Mouse (Mus musculus): Measurements from ENCODE around the gene Catsper4.
A peak's percentile ranks its signal among the peaks of the same experiment; 100 is the strongest.

The Catsper4 gene

GRCm38 (mm10) chr4:134245148-134245843 is 18.1 kb upstream of the Catsper4 start, which contains the start of gene Zfp593:
TSS of gene Zfp593 (minus strand) at chr4:134245592.
- no peak for TF ChIP-seq POU5F1 (IDR thresholded peaks at IDR 0.05; ENCODE audit: borderline replicate concordance, low read length)
- peak; percentile 48 for TF ChIP-seq CTCF (conservative IDR thresholded peaks at IDR 0.05; ENCODE audit: low read length)
- no peak for TF ChIP-seq NANOG (IDR thresholded peaks at IDR 0.05; ENCODE audit: borderline replicate concordance, low read length)
- H3K27me3 ChIP-seq (ENCODE audit: insufficient read depth, low read length) = peaks cover 41% of the 10 kb centered on the region
- peaks cover 23% of the 10 kb centered on the region for H3K36me3 ChIP-seq (ENCODE audit: insufficient read depth, low read length)
- no peaks in the 10 kb centered on the region for H3K9me3 ChIP-seq (ENCODE audit: low read length)
- peak within 1 kb of the TSS; percentile 90 for H3K4me3 ChIP-seq (replicated peaks; ENCODE audit: low read length)
- peaks cover 60% of the 10 kb centered on the region for H3K4me1 ChIP-seq (replicated peaks; ENCODE audit: low read depth, low read length)

DNA sequence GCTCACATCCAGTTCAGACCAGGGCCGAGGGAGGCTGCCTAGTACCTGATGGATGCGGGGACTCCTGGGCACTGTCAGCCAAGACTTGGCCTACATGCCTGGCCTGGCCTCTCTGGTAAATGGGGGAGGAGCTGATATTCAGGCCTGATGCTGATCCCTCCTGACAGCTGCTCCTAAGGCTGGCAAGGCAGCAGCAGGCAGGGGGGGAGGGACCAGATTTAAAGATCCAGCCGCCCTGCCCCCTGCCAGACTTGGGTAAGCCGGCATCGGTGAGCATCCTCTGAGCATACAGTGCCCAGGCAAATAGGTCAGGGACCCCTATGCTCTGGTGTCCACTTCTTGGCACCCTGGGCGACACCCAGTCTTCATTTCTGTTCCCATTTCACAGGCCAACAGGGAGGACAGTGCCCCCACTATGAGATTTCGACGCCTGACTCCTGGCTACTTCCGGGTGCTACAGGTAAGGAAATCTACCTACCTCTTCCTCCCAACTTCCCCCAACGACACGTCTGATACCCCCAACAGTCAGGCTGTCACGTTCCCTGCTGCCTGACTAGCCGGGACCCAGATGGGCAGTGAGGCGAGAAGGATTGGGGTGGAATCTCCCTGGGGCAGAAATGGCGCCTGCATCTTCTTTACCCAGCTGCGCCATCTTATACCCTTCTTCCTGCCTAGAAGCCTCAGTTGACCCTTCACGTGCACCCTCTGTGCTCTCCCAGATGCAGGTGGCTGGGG is 16.5 kb upstream of the Catsper4 start, which contains the start of gene E130218I03Rik:
Gene E130218I03Rik (plus strand): TSS at position 147 of the 735 bp plus-strand sequence.
- peaks cover 29% of the 10 kb centered on the region for H3K27me3 ChIP-seq (ENCODE audit: insufficient read depth, low read length)
- peaks cover 49% of the 10 kb centered on the region for H3K4me1 ChIP-seq (replicated peaks; ENCODE audit: low read depth, low read length)
- peaks cover 23% of the 10 kb centered on the region for H3K36me3 ChIP-seq (ENCODE audit: insufficient read depth, low read length)
- H3K4me3 ChIP-seq (replicated peaks; ENCODE audit: low read length) = peak within 1 kb of the TSS; percentile 90
- TF ChIP-seq CTCF (conservative IDR thresholded peaks at IDR 0.05; ENCODE audit: low read length) (no peak), NANOG (IDR thresholded peaks at IDR 0.05; ENCODE audit: borderline replicate concordance, low read length) (no peak), POU5F1 (IDR thresholded peaks at IDR 0.05; ENCODE audit: borderline replicate concordance, low read length) (no peak)
- no peaks in the 10 kb centered on the region for H3K9me3 ChIP-seq (ENCODE audit: low read length)

DNA sequence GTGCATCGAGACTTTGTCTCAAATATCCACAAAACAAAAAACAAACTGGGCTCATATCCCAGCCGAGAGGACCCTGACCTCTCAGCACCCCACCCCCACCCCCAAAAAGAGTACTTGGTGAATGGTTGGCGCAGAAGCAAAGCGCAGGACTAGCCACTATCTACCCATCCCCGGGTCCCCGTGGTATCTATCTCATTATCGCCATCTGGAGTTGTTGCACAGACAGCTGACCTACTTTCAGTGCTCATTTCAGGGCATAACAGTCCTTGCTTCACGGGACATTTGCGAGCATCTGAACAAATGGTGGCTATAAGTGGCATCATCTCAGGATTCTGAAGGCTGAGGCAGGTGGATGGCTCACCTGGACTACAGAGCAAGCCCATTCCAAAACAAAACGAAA is 11.5 kb upstream of the Catsper4 start:
- peaks cover 28% of the 10 kb centered on the region for H3K4me1 ChIP-seq (replicated peaks; ENCODE audit: low read depth, low read length)
- H3K36me3 ChIP-seq (ENCODE audit: insufficient read depth, low read length) = peaks cover 12% of the 10 kb centered on the region
- H3K27me3 ChIP-seq (ENCODE audit: insufficient read depth, low read length) = peaks cover 43% of the 10 kb centered on the region
- TF ChIP-seq POU5F1 (IDR thresholded peaks at IDR 0.05; ENCODE audit: borderline replicate concordance, low read length) (no peak), NANOG (IDR thresholded peaks at IDR 0.05; ENCODE audit: borderline replicate concordance, low read length) (no peak), CTCF (conservative IDR thresholded peaks at IDR 0.05; ENCODE audit: low read length) (no peak)
- H3K9me3 ChIP-seq (ENCODE audit: low read length) = no peaks in the 10 kb centered on the region
- peak overlapping the region; percentile 76 for H3K4me3 ChIP-seq (replicated peaks; ENCODE audit: low read length)

DNA sequence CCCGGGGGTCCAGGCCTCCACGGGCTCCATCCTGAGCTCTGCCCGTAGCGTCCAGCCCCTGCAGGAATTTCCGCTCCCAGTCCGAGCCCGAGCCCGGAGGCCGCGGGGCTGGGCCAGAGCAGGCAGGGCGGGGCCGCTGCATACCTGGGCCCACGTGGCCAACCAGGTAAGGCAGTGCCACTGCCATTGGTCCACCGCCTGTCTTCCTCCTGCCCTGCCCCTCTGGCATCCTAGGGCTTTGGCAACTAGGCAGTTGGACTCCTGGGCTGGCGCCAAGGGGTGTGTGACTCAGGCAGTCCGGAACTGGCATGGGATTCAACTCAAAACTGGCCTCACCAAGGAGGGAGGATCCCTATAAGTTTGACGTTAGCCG is 11.1 kb upstream of the Catsper4 start, which contains the start of gene Cnksr1:
Gene Cnksr1 (minus strand): TSS at position 121 of the 373 bp plus-strand sequence.
- peaks cover 28% of the 10 kb centered on the region for H3K4me1 ChIP-seq (replicated peaks; ENCODE audit: low read depth, low read length)
- TF ChIP-seq POU5F1 (IDR thresholded peaks at IDR 0.05; ENCODE audit: borderline replicate concordance, low read length) = no peak
- TF ChIP-seq CTCF (conservative IDR thresholded peaks at IDR 0.05; ENCODE audit: low read length) = no peak
- TF ChIP-seq NANOG (IDR thresholded peaks at IDR 0.05; ENCODE audit: borderline replicate concordance, low read length) = no peak
- peaks cover 47% of the 10 kb centered on the region for H3K27me3 ChIP-seq (ENCODE audit: insufficient read depth, low read length)
- peaks cover 8% of the 10 kb centered on the region for H3K36me3 ChIP-seq (ENCODE audit: insufficient read depth, low read length)
- H3K9me3 ChIP-seq (ENCODE audit: low read length) = no peaks in the 10 kb centered on the region
- H3K4me3 ChIP-seq (replicated peaks; ENCODE audit: low read length) = peak within 1 kb of the TSS; percentile 76

DNA sequence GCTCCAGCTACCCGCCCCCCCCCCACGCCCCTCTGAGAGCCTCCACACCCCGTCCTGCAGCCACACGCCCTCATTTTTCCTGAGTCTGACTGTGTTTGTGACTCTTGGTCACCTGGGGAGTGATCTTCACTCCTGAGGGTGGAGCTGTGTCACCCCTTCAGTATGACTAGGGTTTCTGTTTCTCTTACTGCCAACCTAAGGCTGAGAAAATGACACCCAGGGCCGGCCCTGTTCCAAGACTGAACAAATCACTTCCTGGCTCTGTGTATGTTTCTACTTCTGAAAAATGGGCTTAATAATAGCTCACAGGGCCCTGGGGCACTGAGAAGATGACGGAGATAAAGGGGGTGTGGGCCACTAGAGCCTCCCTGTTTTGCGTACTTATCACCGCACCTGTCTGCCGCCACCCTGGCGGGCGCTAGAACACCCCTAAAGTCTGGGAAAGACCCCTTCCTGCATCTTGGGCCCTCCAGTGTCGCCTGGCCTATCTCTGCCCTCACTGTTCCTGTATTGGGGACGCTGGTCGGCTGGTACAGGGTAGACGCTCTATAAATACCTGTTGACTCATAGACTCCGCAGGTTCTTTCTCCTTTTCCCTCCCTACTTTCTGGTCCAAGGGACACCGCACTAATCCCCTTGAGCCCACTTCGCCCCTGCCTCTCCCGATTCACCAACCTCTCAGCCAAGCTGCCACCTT is 10.5 kb upstream of the Catsper4 start:
- no peaks in the 10 kb centered on the region for H3K9me3 ChIP-seq (ENCODE audit: low read length)
- peaks cover 52% of the 10 kb centered on the region for H3K27me3 ChIP-seq (ENCODE audit: insufficient read depth, low read length)
- TF ChIP-seq CTCF (conservative IDR thresholded peaks at IDR 0.05; ENCODE audit: low read length) = no peak
- H3K4me1 ChIP-seq (replicated peaks; ENCODE audit: low read depth, low read length) = peaks cover 28% of the 10 kb centered on the region
- peak overlapping the region; percentile 76 for H3K4me3 ChIP-seq (replicated peaks; ENCODE audit: low read length)
- H3K36me3 ChIP-seq (ENCODE audit: insufficient read depth, low read length) = peaks cover 3% of the 10 kb centered on the region; the same call in 1 of the 2 replicates

DNA sequence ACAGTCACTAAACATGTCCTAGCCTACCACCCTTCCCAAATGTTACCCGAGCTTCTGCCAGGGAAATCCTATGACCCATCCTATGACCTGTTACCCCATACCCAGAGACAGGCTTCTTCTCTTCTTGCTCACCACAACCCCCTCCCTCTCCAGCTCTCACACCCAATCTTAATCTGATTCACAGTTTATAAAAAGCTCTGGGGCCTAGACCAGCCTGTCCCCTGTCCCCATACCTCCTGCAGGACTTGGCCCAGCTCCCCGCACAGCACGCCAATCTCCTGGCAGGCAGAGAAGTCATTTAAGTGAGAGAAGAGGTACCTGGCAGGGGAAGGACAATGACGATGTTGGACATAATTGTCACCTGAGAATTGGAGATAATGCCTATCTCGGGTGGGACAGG is 7.7 kb upstream of the Catsper4 start:
- Histone ChIP-seq H3K4me3 (replicated peaks; ENCODE audit: low read length) (no peak overlapping the region), H3K27me3 (ENCODE audit: insufficient read depth, low read length) (peaks cover 73% of the 10 kb centered on the region), H3K36me3 (ENCODE audit: insufficient read depth, low read length) (no peaks in the 10 kb centered on the region), H3K9me3 (ENCODE audit: low read length) (no peaks in the 10 kb centered on the region), H3K4me1 (replicated peaks; ENCODE audit: low read depth, low read length) (peaks cover 47% of the 10 kb centered on the region)
- TF ChIP-seq CTCF (conservative IDR thresholded peaks at IDR 0.05; ENCODE audit: low read length) (no peak), NANOG (IDR thresholded peaks at IDR 0.05; ENCODE audit: borderline replicate concordance, low read length) (no peak), POU5F1 (IDR thresholded peaks at IDR 0.05; ENCODE audit: borderline replicate concordance, low read length) (no peak)

- H3K36me3 ChIP-seq (ENCODE audit: insufficient read depth, low read length) = no peaks in the 10 kb centered on the region
- H3K27me3 ChIP-seq (ENCODE audit: insufficient read depth, low read length) = peaks cover 61% of the 10 kb centered on the region
- no peaks in the 10 kb centered on the region for H3K9me3 ChIP-seq (ENCODE audit: low read length)
- TF ChIP-seq CTCF (conservative IDR thresholded peaks at IDR 0.05; ENCODE audit: low read length) (no peak), POU5F1 (IDR thresholded peaks at IDR 0.05; ENCODE audit: borderline replicate concordance, low read length) (no peak), NANOG (IDR thresholded peaks at IDR 0.05; ENCODE audit: borderline replicate concordance, low read length) (no peak)
- H3K4me1 ChIP-seq (replicated peaks; ENCODE audit: low read depth, low read length) = peaks cover 45% of the 10 kb centered on the region
- no peak overlapping the region for H3K4me3 ChIP-seq (replicated peaks; ENCODE audit: low read length)
Observed at GRCm38 (mm10) chr4:134230431-134230830, 3.2 kb upstream of the Catsper4 start.

Data from E14TG2a.4 (cell line).